In genomic region chr13:23571022-23571503, GRCm38 (mm10) we compare ENCODE assay signal across 8 mouse cellular contexts. TPM values are rescaled to one million over a fixed set of nuclear protein-coding genes. Genes with fewer than 3 reads are reported as not detected.
DNase-seq lines count a peak whose midpoint lies in the region; ATAC-seq lines count a peak whose summit lies in the region.

TSS of gene Hist1h2ae (minus strand) at chr13:23571220.
TSS of gene Hist1h2bg (plus strand) at chr13:23571396.

- DNase-seq in adrenal gland, postnatal 4 days (ENCODE audit: low spot score in 2 of 2) = peak in 1 of 2 experiments; percentile 29
- peak; percentile 89 for DNase-seq in heart, embryonic 10.5 days (ENCODE audit: low spot score)

- H3K27me3 ChIP-seq in embryonic facial prominence, embryonic 15.5 days = no peaks in the 10 kb centered on the region
- no peaks in the 10 kb centered on the region for H3K27me3 ChIP-seq in heart, embryonic 10.5 days (ENCODE audit: insufficient read depth, poor library complexity, severe bottlenecking)
- no peaks in the 10 kb centered on the region for H3K27me3 ChIP-seq in kidney, embryonic 14.5 days (ENCODE audit: control insufficient read depth, insufficient read depth, low read length)
- no peaks in the 10 kb centered on the region for H3K27me3 ChIP-seq in limb, embryonic 15.5 days
- H3K27me3 ChIP-seq in midbrain, embryonic 16.5 days (ENCODE audit: control insufficient read depth, insufficient read depth, low read depth, low read length) = no peaks in the 10 kb centered on the region
- H3K27me3 ChIP-seq in stomach, embryonic 14.5 days (ENCODE audit: control insufficient read depth, insufficient read depth, low read length) = no peaks in the 10 kb centered on the region

- peak; percentile 82 for ATAC-seq in CD4-positive, CD25-positive, alpha-beta regulatory T cell, adult 4 months
- peak; percentile 90 for ATAC-seq in embryonic facial prominence, embryonic 15.5 days (ENCODE audit: insufficient number of reproducible peaks, low FRiP score, low TSS enrichment, low read depth)
- ATAC-seq in kidney, embryonic 14.5 days (ENCODE audit: low FRiP score, low TSS enrichment) = peak; percentile 93
- ATAC-seq in limb, embryonic 15.5 days (ENCODE audit: insufficient number of reproducible peaks, low FRiP score, low TSS enrichment, low read depth) = peak; percentile 91
- peak; percentile 93 for ATAC-seq in midbrain, embryonic 16.5 days
- peak; percentile 88 for ATAC-seq in stomach, embryonic 14.5 days (ENCODE audit: insufficient number of reproducible peaks, insufficient read depth, low FRiP score, low read depth)

- peak within 1 kb of the TSS; percentile 96 for H3K27ac ChIP-seq in embryonic facial prominence, embryonic 15.5 days (replicated peaks)
- peak within 1 kb of the TSS; percentile 90 for H3K27ac ChIP-seq in heart, embryonic 10.5 days
- peak within 1 kb of the TSS; percentile 92 for H3K27ac ChIP-seq in kidney, embryonic 14.5 days (ENCODE audit: low read depth, low read length)
- peak within 1 kb of the TSS; percentile 94 for H3K27ac ChIP-seq in limb, embryonic 15.5 days
- peak within 1 kb of the TSS; percentile 93 for H3K27ac ChIP-seq in midbrain, embryonic 16.5 days (ENCODE audit: low read length)
- peak within 1 kb of the TSS; percentile 94 for H3K27ac ChIP-seq in stomach, embryonic 14.5 days (ENCODE audit: low read length)

- peaks cover 17% of the 10 kb centered on the region for H3K4me1 ChIP-seq in embryonic facial prominence, embryonic 15.5 days
- H3K4me1 ChIP-seq in heart, embryonic 10.5 days = no peaks in the 10 kb centered on the region; the same call in 1 of the 2 replicates
- H3K4me1 ChIP-seq in kidney, embryonic 14.5 days (ENCODE audit: control insufficient read depth, insufficient read depth, low read length) = 0 out of 2 replicates have a peak, but pooled peaks cover 3% of the 10 kb centered on the region
- peaks cover 17% of the 10 kb centered on the region for H3K4me1 ChIP-seq in limb, embryonic 15.5 days
- H3K4me1 ChIP-seq in midbrain, embryonic 16.5 days (ENCODE audit: control insufficient read depth, insufficient read depth, low read length) = peaks cover 23% of the 10 kb centered on the region
- no peaks in the 10 kb centered on the region for H3K4me1 ChIP-seq in stomach, embryonic 14.5 days (ENCODE audit: control insufficient read depth, insufficient read depth, low read length)

- H3K9me3 ChIP-seq in embryonic facial prominence, embryonic 15.5 days (replicated peaks) = no peaks in the 10 kb centered on the region
- H3K9me3 ChIP-seq in heart, embryonic 10.5 days = no peaks in the 10 kb centered on the region
- H3K9me3 ChIP-seq in kidney, embryonic 14.5 days (ENCODE audit: control insufficient read depth, low read length) = no peaks in the 10 kb centered on the region
- H3K9me3 ChIP-seq in limb, embryonic 15.5 days = no peaks in the 10 kb centered on the region
- no peaks in the 10 kb centered on the region for H3K9me3 ChIP-seq in midbrain, embryonic 16.5 days (replicated peaks; ENCODE audit: control insufficient read depth, low read length, poor library complexity, severe bottlenecking)
- H3K9me3 ChIP-seq in stomach, embryonic 14.5 days (ENCODE audit: control insufficient read depth, low read depth, low read length) = no peaks in the 10 kb centered on the region

- H3K36me3 ChIP-seq in embryonic facial prominence, embryonic 15.5 days = no peaks in the 10 kb centered on the region
- no peaks in the 10 kb centered on the region for H3K36me3 ChIP-seq in heart, embryonic 10.5 days
- no peaks in the 10 kb centered on the region for H3K36me3 ChIP-seq in kidney, embryonic 14.5 days (ENCODE audit: control insufficient read depth, insufficient read depth, low read length)
- no peaks in the 10 kb centered on the region for H3K36me3 ChIP-seq in limb, embryonic 15.5 days
- H3K36me3 ChIP-seq in midbrain, embryonic 16.5 days (ENCODE audit: control insufficient read depth, insufficient read depth, low read length) = no peaks in the 10 kb centered on the region
- H3K36me3 ChIP-seq in stomach, embryonic 14.5 days (ENCODE audit: control insufficient read depth, insufficient read depth, low read length) = no peaks in the 10 kb centered on the region

- H3K4me2 ChIP-seq in embryonic facial prominence, embryonic 15.5 days (replicated peaks) = peak within 1 kb of the TSS; percentile 59
- peak within 1 kb of the TSS; percentile 69 for H3K4me2 ChIP-seq in kidney, embryonic 14.5 days (replicated peaks; ENCODE audit: low read depth, low read length)
- peak within 1 kb of the TSS; percentile 53 for H3K4me2 ChIP-seq in limb, embryonic 15.5 days
- peak within 1 kb of the TSS; percentile 73 for H3K4me2 ChIP-seq in midbrain, embryonic 16.5 days (ENCODE audit: low read length)
- peak within 1 kb of the TSS; percentile 50 for H3K4me2 ChIP-seq in stomach, embryonic 14.5 days (replicated peaks; ENCODE audit: low read depth, low read length)

- peak within 1 kb of the TSS; percentile 49 for H3K4me3 ChIP-seq in embryonic facial prominence, embryonic 15.5 days (replicated peaks)
- peak within 1 kb of the TSS; percentile 58 for H3K4me3 ChIP-seq in heart, embryonic 10.5 days
- H3K4me3 ChIP-seq in kidney, embryonic 14.5 days (ENCODE audit: low read length) = peak within 1 kb of the TSS; percentile 43
- peak within 1 kb of the TSS; percentile 43 for H3K4me3 ChIP-seq in limb, embryonic 15.5 days
- peak within 1 kb of the TSS; percentile 43 for H3K4me3 ChIP-seq in midbrain, embryonic 16.5 days (ENCODE audit: low read depth, low read length)
- H3K4me3 ChIP-seq in stomach, embryonic 14.5 days (ENCODE audit: low read depth, low read length) = peak within 1 kb of the TSS; percentile 27

- peak within 1 kb of the TSS; percentile 47 for H3K9ac ChIP-seq in embryonic facial prominence, embryonic 15.5 days
- peak within 1 kb of the TSS; percentile 82 for H3K9ac ChIP-seq in kidney, embryonic 14.5 days (ENCODE audit: low read depth, low read length)
- H3K9ac ChIP-seq in limb, embryonic 15.5 days = peak within 1 kb of the TSS; percentile 40
- peak within 1 kb of the TSS; percentile 60 for H3K9ac ChIP-seq in midbrain, embryonic 16.5 days (ENCODE audit: low read depth, low read length)
- peak within 1 kb of the TSS; percentile 22 for H3K9ac ChIP-seq in stomach, embryonic 14.5 days (replicated peaks; ENCODE audit: low read depth, low read length)

- 0% methylated on average over 18 of the region's 18 CpGs for WGBS in embryonic facial prominence, embryonic 15.5 days
- WGBS in heart, embryonic 10.5 days = under 1% methylated on average over 18 of the region's 18 CpGs
- under 1% methylated on average over 18 of the region's 18 CpGs for WGBS in kidney, embryonic 14.5 days
- under 1% methylated on average over 18 of the region's 18 CpGs for WGBS in limb, embryonic 15.5 days
- 0% methylated on average over 18 of the region's 18 CpGs for WGBS in midbrain, embryonic 16.5 days
- WGBS in stomach, embryonic 14.5 days = under 1% methylated on average over 18 of the region's 18 CpGs

RNA-seq across cellular contexts. Expression of gene Hist1h2ae, which starts in this region (rescaled TPM):
- 10 to 100 TPM; 12.3 to 17.6 TPM for polyA plus RNA-seq in CD4-positive, CD25-positive, alpha-beta regulatory T cell, adult 4 months (2017; shearing (Covaris generic))
- total RNA-seq in adrenal gland, postnatal 4 days (2021) = 10 to 100 TPM; 79.7 to 95.7 TPM
- 53.3 and 77.8 TPM in 2 replicates for polyA plus RNA-seq in embryonic facial prominence, embryonic 15.5 days (2015; fragmentation: Nextera tagmentation; extraction: Ambion mirVana)
- polyA plus RNA-seq in heart, embryonic 10.5 days (2016; fragmentation: Nextera tagmentation; extraction: Ambion mirVana) = 39.9 and 49.4 TPM in 2 replicates
- polyA plus RNA-seq in kidney, embryonic 14.5 days (2014; fragmentation: Nextera tagmentation; extraction: Ambion mirVana) = 114 and 155 TPM in 2 replicates
- 68.7 and 88.5 TPM in 2 replicates for polyA plus RNA-seq in limb, embryonic 15.5 days (2015; fragmentation: Nextera tagmentation; extraction: Ambion mirVana)
- 7.7 and 11.6 TPM in 2 replicates for polyA plus RNA-seq in midbrain, embryonic 16.5 days (2015; fragmentation: Nextera tagmentation; extraction: Ambion mirVana)
- 92.6 and 109 TPM in 2 replicates for polyA plus RNA-seq in stomach, embryonic 14.5 days (2014; fragmentation: Nextera tagmentation; extraction: Ambion mirVana)

RNA-seq across cellular contexts. Expression of gene Hist1h2bg, which starts in this region (rescaled TPM):
- 1 to 10 TPM; 8.0 to 8.6 TPM for polyA plus RNA-seq in CD4-positive, CD25-positive, alpha-beta regulatory T cell, adult 4 months (2017; shearing (Covaris generic))
- 100 to 1,000 TPM; 627 to 705 TPM for total RNA-seq in adrenal gland, postnatal 4 days (2021)
- polyA plus RNA-seq in embryonic facial prominence, embryonic 15.5 days (2015; fragmentation: Nextera tagmentation; extraction: Ambion mirVana) = 6.5 and 8.3 TPM in 2 replicates
- polyA plus RNA-seq in heart, embryonic 10.5 days (2016; fragmentation: Nextera tagmentation; extraction: Ambion mirVana) = 2.8 and 4.8 TPM in 2 replicates
- polyA plus RNA-seq in kidney, embryonic 14.5 days (2014; fragmentation: Nextera tagmentation; extraction: Ambion mirVana) = 7.9 and 12.9 TPM in 2 replicates
- 5.5 and 6.0 TPM in 2 replicates for polyA plus RNA-seq in limb, embryonic 15.5 days (2015; fragmentation: Nextera tagmentation; extraction: Ambion mirVana)
- polyA plus RNA-seq in midbrain, embryonic 16.5 days (2015; fragmentation: Nextera tagmentation; extraction: Ambion mirVana) = 0.36 and 0.86 TPM in 2 replicates
- polyA plus RNA-seq in stomach, embryonic 14.5 days (2014; fragmentation: Nextera tagmentation; extraction: Ambion mirVana) = 11.0 and 12.6 TPM in 2 replicates

Comparison
In these comparisons a context has a peak if more than half of its experiments do, and no peak if none do; other contexts are left out.
1. H3K9ac ChIP-seq: peak in every context shown above with its lines; median percentile 82 in kidney, embryonic 14.5 days; 60 in midbrain, embryonic 16.5 days; 47 in embryonic facial prominence, embryonic 15.5 days; 40 in limb, embryonic 15.5 days; 22 in stomach, embryonic 14.5 days.